23 mouse cellular contexts compared by ENCODE assay signal in genomic region chr17:30253924-30254323, GRCm38 (mm10).
DNase-seq lines count a peak whose midpoint lies in the region; ATAC-seq and TF ChIP-seq lines count a peak whose summit lies in the region.
"Had no signal": no experiment of that assay in that cellular context is flagged by ENCODE, and none has a peak within 500 bp of the region (broad histone marks: within the 10 kb centered on the region; RNA-seq: fewer than 3 reads in every experiment).

No protein-coding gene starts in this region.

- H3K4me2 ChIP-seq in forebrain, embryonic 14.5 days (ENCODE audit: low read length), result no peak overlapping the region
- H3K4me2 ChIP-seq in hindbrain, embryonic 16.5 days (ENCODE audit: low read length), result no peak overlapping the region
- no peak overlapping the region for H3K4me2 ChIP-seq in kidney, postnatal 0 days (ENCODE audit: low read length)
- H3K4me2 ChIP-seq in neural tube, embryonic 13.5 days, result no peak overlapping the region
- H3K4me2 ChIP-seq: embryonic facial prominence, embryonic 13.5 days; forebrain, embryonic 13.5 days; liver, embryonic 13.5 days; lung, embryonic 14.5 days had no signal

- H3K9ac ChIP-seq in forebrain, embryonic 14.5 days (ENCODE audit: low read length), result no peak overlapping the region
- no peak overlapping the region for H3K9ac ChIP-seq in hindbrain, embryonic 16.5 days (ENCODE audit: low read depth, low read length)
- H3K9ac ChIP-seq in kidney, postnatal 0 days (ENCODE audit: low read depth, low read length), result no peak overlapping the region
- H3K9ac ChIP-seq in neural tube, embryonic 13.5 days, result peak overlapping the region; percentile 28; the same call in 1 of the 2 replicates
- H3K9ac ChIP-seq: embryonic facial prominence, embryonic 13.5 days; forebrain, embryonic 13.5 days; liver, embryonic 13.5 days; lung, embryonic 14.5 days had no signal

- no peak for ATAC-seq in forebrain, embryonic 14.5 days
- ATAC-seq in hindbrain, embryonic 16.5 days, result no peak
- ATAC-seq in kidney, postnatal 0 days (replicated peaks; ENCODE audit: low FRiP score, low read depth), result no peak
- ATAC-seq in neural tube, embryonic 13.5 days (ENCODE audit: low read depth), result no peak
- ATAC-seq: activated CD4-positive, CD25-positive, alpha-beta regulatory T cell, adult 4 months; forebrain, embryonic 13.5 days; intestine, postnatal 0 days had no signal

- H3K27me3 ChIP-seq in forebrain, embryonic 10.5 days (ENCODE audit: poor library complexity, severe bottlenecking), result no peaks in the 10 kb centered on the region
- H3K27me3 ChIP-seq in forebrain, embryonic 14.5 days (replicated peaks; ENCODE audit: control insufficient read depth, insufficient read depth, low read length), result no peaks in the 10 kb centered on the region
- no peaks in the 10 kb centered on the region for H3K27me3 ChIP-seq in hindbrain, embryonic 10.5 days (ENCODE audit: insufficient read depth, poor library complexity, severe bottlenecking)
- H3K27me3 ChIP-seq in hindbrain, embryonic 16.5 days (replicated peaks; ENCODE audit: control insufficient read depth, insufficient read depth, low read length), result no peaks in the 10 kb centered on the region
- no peaks in the 10 kb centered on the region for H3K27me3 ChIP-seq in kidney, postnatal 0 days (ENCODE audit: insufficient read depth, low read length)
- no peaks in the 10 kb centered on the region for H3K27me3 ChIP-seq in neural tube, embryonic 13.5 days
- H3K27me3 ChIP-seq: embryonic facial prominence, embryonic 13.5 days; forebrain, embryonic 13.5 days; liver, embryonic 13.5 days had no signal

- no peak for DNase-seq in forebrain, embryonic 10.5 days (ENCODE audit: extremely low spot score, low spot score)
- DNase-seq in forebrain, embryonic 14.5 days (ENCODE audit: low spot score), result no peak
- DNase-seq in hindbrain, embryonic 10.5 days (ENCODE audit: low spot score), result no peak
- DNase-seq in kidney, postnatal 0 days (ENCODE audit: low spot score), result peak; percentile 66
- DNase-seq in kidney, postnatal 10 days, result no peak
- no peak for DNase-seq in neural tube, embryonic 10.5 days (ENCODE audit: extremely low spot score, low spot score)
- DNase-seq: adrenal gland, adult 8-10 months; cerebellum, adult 18-20 months; cerebellum, postnatal 14 days; kidney, postnatal 4 days; layer of hippocampus, adult 9-11 months; liver, embryonic 13.5 days; lung, embryonic 14.5 days; thymus, adult 18-20 months; thymus, postnatal 36 days had no signal

- no peaks in the 10 kb centered on the region for H3K36me3 ChIP-seq in forebrain, embryonic 10.5 days (replicated peaks)
- no peaks in the 10 kb centered on the region for H3K36me3 ChIP-seq in forebrain, embryonic 14.5 days (ENCODE audit: control insufficient read depth, insufficient read depth, low read length)
- H3K36me3 ChIP-seq in hindbrain, embryonic 10.5 days, result no peaks in the 10 kb centered on the region
- H3K36me3 ChIP-seq in hindbrain, embryonic 16.5 days (ENCODE audit: control insufficient read depth, insufficient read depth, low read length), result no peaks in the 10 kb centered on the region
- no peaks in the 10 kb centered on the region for H3K36me3 ChIP-seq in kidney, postnatal 0 days (ENCODE audit: insufficient read depth, low read length)
- no peaks in the 10 kb centered on the region for H3K36me3 ChIP-seq in neural tube, embryonic 13.5 days
- H3K36me3 ChIP-seq: embryonic facial prominence, embryonic 13.5 days; liver, embryonic 13.5 days had no signal

- peaks cover 66% of the 10 kb centered on the region for H3K4me1 ChIP-seq in forebrain, embryonic 10.5 days
- peaks cover 13% of the 10 kb centered on the region; the same call in 1 of the 2 replicates for H3K4me1 ChIP-seq in forebrain, embryonic 14.5 days (ENCODE audit: control insufficient read depth, insufficient read depth, low read length)
- H3K4me1 ChIP-seq in hindbrain, embryonic 10.5 days (replicated peaks), result peaks cover 70% of the 10 kb centered on the region
- H3K4me1 ChIP-seq in hindbrain, embryonic 16.5 days (ENCODE audit: control insufficient read depth, insufficient read depth, low read depth, low read length), result peaks cover 13% of the 10 kb centered on the region
- H3K4me1 ChIP-seq in kidney, postnatal 0 days (replicated peaks; ENCODE audit: insufficient read depth, low read length), result 0 out of 2 replicates have a peak, but pooled peaks cover 4% of the 10 kb centered on the region
- H3K4me1 ChIP-seq in neural tube, embryonic 13.5 days (replicated peaks), result peaks cover 55% of the 10 kb centered on the region
- H3K4me1 ChIP-seq: liver, embryonic 13.5 days had no signal

- no peak for TF ChIP-seq CTCF in kidney, postnatal 0 days (IDR thresholded peaks at IDR 0.05; ENCODE audit: low read depth)

- peak overlapping the region; percentile 30; the same call in 1 of the 2 replicates for H3K27ac ChIP-seq in forebrain, embryonic 10.5 days
- no peak overlapping the region for H3K27ac ChIP-seq in forebrain, embryonic 14.5 days (ENCODE audit: low read depth, low read length)
- peak overlapping the region; percentile 82 for H3K27ac ChIP-seq in hindbrain, embryonic 10.5 days
- H3K27ac ChIP-seq in hindbrain, embryonic 16.5 days (ENCODE audit: low read depth, low read length), result no peak overlapping the region
- H3K27ac ChIP-seq in kidney, postnatal 0 days, result no peak overlapping the region
- peak overlapping the region; percentile 39 for H3K27ac ChIP-seq in neural tube, embryonic 13.5 days (replicated peaks)
- H3K27ac ChIP-seq: embryonic facial prominence, embryonic 13.5 days; forebrain, embryonic 13.5 days; left cerebral cortex, adult 2 months; liver, embryonic 13.5 days had no signal

- H3K9me3 ChIP-seq in forebrain, embryonic 10.5 days, result no peaks in the 10 kb centered on the region
- H3K9me3 ChIP-seq in forebrain, embryonic 14.5 days (replicated peaks; ENCODE audit: control insufficient read depth, low read length), result no peaks in the 10 kb centered on the region
- no peaks in the 10 kb centered on the region for H3K9me3 ChIP-seq in hindbrain, embryonic 10.5 days
- no peaks in the 10 kb centered on the region for H3K9me3 ChIP-seq in hindbrain, embryonic 16.5 days (ENCODE audit: control insufficient read depth, low read length)
- H3K9me3 ChIP-seq in kidney, postnatal 0 days (replicated peaks; ENCODE audit: low read length), result no peaks in the 10 kb centered on the region
- no peaks in the 10 kb centered on the region for H3K9me3 ChIP-seq in neural tube, embryonic 13.5 days
- H3K9me3 ChIP-seq: embryonic facial prominence, embryonic 13.5 days; forebrain, embryonic 13.5 days; liver, embryonic 13.5 days had no signal

- no peak overlapping the region for H3K4me3 ChIP-seq in forebrain, embryonic 10.5 days
- H3K4me3 ChIP-seq in forebrain, embryonic 14.5 days (ENCODE audit: low read depth, low read length), result no peak overlapping the region
- no peak overlapping the region for H3K4me3 ChIP-seq in hindbrain, embryonic 10.5 days
- no peak overlapping the region for H3K4me3 ChIP-seq in hindbrain, embryonic 16.5 days (ENCODE audit: low read length)
- no peak overlapping the region for H3K4me3 ChIP-seq in kidney, postnatal 0 days (replicated peaks; ENCODE audit: low read depth, low read length)
- no peak overlapping the region for H3K4me3 ChIP-seq in neural tube, embryonic 13.5 days
- H3K4me3 ChIP-seq: embryonic facial prominence, embryonic 13.5 days; erythroblast, embryonic 14.5 days; forebrain, embryonic 13.5 days; left cerebral cortex, adult 2 months; liver, embryonic 13.5 days had no signal

- WGBS in forebrain, embryonic 10.5 days, result 65% methylated on average over 7 of the region's 7 CpGs
- 69% methylated on average over 7 of the region's 7 CpGs for WGBS in forebrain, embryonic 14.5 days
- 40% methylated on average over 7 of the region's 7 CpGs for WGBS in hindbrain, embryonic 10.5 days
- 47% methylated on average over 7 of the region's 7 CpGs for WGBS in hindbrain, embryonic 16.5 days
- 23% methylated on average over 7 of the region's 7 CpGs for WGBS in kidney, postnatal 0 days
- WGBS in neural tube, embryonic 13.5 days, result 35% methylated on average over 7 of the region's 7 CpGs

Comparison
In these comparisons a context has a peak if more than half of its experiments do, and no peak if none do; other contexts are left out.
1. H3K27ac ChIP-seq: peak in forebrain, embryonic 10.5 days (single experiment), hindbrain, embryonic 10.5 days (single experiment) and neural tube, embryonic 13.5 days (single experiment); none in forebrain, embryonic 14.5 days (single experiment), hindbrain, embryonic 16.5 days (single experiment) and kidney, postnatal 0 days (single experiment).